Mouse (Mus musculus) granulocyte monocyte progenitor cell, adult 5-6 weeks (primary cell): ENCODE measurements around the gene Oaf. TPM values are rescaled to one million over a fixed set of nuclear protein-coding genes. Genes with fewer than 3 reads are reported as not detected.

Experiments
- ATAC-seq: replicated peaks from 2 replicates; pipeline ENCODE4 v1.8.0; 2016; ENCODE audit warnings: mild to moderate bottlenecking, moderate TSS enrichment, inconsistent platforms; ENCODE audit not compliant: poor library complexity, severe bottlenecking
- total RNA-seq, 2 experiments: library from RNA; stranded (forward) in 1 of 2; stranded (reverse) in 1 of 2; fragments of 200-712, 200-1000 nt in 1 of 2; fragments of >200 nt in 1 of 2; fragmentation: Nextera tagmentation in 1 of 2; gene quantifications; 2 replicates each; pipeline ENCODE4 v1.2.3; 2014 to 2017

Gene Oaf
- total RNA-seq, 2 experiments from 2014 or later, result 11.6 to 14.2 TPM

- ATAC-seq, result peak; percentile 90
These were observed 12.1 kb downstream of the Oaf start for GRCm38 (mm10) chr9:43227626-43228025.

DNA sequence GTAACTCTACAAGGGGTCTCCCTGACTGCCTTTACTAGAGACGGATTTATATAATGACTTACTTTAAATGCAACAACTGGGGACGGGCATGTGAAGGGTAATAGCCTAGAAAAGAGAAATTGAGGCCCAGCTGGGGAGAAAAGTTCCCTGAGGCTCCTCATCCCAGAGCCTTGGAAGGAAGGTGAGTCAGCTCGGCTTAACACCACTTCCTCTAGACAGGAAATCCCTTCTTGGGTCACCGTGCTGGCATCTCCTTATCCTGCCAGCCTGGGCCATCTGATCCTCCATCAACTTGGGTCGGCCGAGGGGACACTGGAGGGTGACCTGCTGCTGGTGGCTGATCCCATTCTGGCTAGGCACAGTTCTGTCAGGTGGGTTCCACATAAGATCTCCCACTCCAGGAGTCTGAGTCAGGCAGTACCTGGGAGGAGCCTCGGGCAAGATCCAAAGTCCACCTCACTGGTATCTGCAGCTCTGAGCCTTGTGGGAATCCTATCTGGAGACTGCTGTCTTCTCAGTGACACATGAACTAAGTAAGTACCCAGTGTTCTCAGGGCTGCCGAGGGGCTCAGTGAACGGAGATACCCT is 13.0 kb downstream of the Oaf start:
- ATAC-seq, result no peak

DNA sequence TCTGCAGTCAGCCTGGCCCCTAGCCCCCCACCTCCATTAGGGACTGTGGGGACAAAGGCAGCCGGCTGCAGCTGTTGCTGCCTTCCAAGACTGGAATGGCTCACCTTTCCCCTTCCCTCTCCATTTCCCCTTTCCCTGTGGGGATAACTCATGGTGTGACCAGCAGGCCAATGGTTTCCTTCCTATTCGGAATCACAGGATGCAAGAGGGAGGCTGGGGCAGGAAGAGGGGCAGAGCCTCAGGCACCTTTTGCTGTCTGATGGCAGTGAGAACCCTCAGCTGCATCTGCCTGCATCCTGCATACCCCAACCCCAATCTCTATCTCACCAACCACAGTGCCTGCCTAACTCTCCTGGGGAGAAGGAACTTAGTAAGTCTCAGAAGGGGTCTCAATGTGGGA is 14.2 kb downstream of the Oaf start:
- no peak for ATAC-seq

DNA sequence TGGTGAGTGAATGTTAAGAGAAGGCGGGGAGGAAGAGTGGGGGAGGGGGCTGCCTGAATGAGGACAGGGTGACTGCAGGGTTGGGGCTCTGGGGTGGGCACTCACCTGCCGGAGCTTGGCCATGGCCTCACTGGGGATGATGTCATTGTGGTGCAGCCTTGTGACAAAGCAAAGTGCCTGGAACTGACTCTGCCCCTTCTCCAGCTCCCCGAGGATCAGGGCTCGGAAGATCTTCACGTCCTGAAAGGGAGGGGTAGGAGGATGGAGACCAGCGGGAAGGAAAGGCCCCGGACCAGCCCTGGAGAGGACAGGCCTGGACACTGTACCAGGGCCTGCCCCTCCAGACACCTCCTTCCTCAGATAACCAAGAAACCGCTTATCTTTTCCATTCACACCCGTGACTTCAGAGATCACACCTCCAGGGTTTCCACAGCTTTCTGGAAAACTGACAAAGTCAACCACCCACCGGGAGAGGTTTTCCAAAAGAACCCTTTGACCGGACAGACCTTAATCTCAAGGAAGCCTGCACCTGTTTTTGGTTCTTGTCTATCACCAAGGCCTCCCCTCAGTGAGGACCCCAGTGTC is 14.8 kb downstream of the Oaf start:
- ATAC-seq, result no peak

DNA sequence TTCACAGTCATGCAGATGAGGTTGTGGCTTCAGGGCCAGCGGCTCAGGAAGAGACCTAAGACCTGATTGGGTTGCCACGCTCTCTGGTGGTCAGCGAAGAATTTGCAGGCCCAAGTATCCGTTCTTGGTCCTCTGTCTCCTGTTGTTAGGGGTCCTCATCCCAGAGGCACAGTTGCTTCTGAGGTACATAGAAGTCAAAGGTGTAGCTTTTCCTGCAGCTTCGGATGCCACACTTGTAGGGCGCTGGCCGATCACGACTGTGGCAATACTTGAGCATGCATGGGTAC is 17.3 kb downstream of the Oaf start:
- no peak; the same call in 1 of the 2 replicates for ATAC-seq

- peak; percentile 83 for ATAC-seq
These were observed 17.9 kb downstream of the Oaf start for GRCm38 (mm10) chr9:43221643-43222428.

- no peak for ATAC-seq
These were observed 28.8 kb downstream of the Oaf start for GRCm38 (mm10) chr9:43210771-43211450.

DNA sequence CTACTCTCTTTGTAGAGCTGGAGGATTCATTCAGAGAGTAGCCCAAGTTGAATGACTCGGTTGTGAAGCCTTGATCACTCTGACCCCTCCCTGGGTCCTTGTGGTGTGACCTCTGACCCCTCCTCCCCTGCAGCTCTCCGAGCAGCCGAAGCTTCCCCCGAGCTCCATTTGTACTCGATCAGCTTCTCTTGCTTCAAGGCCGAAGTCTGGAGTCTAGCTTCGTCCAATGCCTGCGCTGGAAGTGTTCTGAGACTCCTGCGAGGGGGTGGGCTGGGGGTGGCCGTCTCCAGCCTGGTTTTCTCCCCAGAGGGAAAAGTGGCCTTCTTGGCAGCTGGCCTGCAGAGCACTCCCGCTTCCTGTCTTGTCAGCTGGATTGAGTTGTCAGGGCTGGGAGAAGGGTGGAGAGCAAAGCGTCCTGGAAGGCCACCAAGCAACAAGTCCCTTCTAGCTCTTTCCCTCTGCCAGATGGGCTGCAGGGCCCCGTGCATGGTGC is 29.5 kb downstream of the Oaf start, which contains the start of gene Pou2f3:
TSS of gene Pou2f3 (minus strand) at position 180 of the 493 bp plus-strand sequence.
- ATAC-seq, result no peak

DNA sequence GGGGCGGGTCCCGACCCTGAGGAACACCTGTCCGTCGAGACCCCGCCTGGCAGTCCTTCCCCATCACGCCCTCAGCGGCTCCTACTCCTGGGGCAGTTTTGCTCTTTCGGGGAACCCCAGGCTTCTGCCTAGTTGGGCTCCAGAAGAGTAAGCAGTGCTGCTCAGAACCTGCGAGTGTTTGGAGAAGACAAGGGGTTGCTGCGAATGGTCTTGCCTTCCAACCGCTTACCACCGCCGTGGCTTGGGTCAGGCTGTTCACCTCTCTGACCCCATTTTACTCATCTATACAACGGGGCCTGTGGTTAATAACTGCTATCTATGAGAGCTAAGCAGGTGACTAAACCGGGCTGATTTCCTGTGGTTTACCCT is 33.7 kb downstream of the Oaf start:
- ATAC-seq, result no peak

- no peak for ATAC-seq
These were observed 34.2 kb downstream of the Oaf start for GRCm38 (mm10) chr9:43205343-43206021.

GRCm38 (mm10) chr9:43200212-43200611 is 39.5 kb downstream of the Oaf start:
- ATAC-seq, result no peak

GRCm38 (mm10) chr9:43194001-43194400 is 45.7 kb downstream of the Oaf start:
- no peak for ATAC-seq

DNA sequence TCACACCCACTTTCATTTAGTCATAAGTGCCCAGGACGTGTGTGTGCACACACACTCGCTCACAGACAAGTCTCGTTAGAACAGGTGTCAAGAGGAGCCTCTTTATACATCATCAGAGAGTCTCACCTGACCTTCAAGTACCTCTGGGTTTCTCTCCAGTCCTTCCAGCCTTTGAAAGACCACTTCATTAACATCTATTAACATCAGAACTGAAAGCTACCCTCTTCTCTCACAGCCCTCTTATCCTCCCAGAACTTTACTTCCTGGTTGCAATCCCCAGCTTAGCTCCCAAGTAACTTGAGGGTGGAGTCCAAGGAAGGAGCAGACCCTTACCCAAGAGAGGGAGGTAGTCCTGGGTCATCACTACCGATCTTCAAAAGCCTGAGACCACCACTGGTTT is 48.1 kb downstream of the Oaf start:
- ATAC-seq, result no peak

- no peak for ATAC-seq
These were observed 50.7 kb downstream of the Oaf start for GRCm38 (mm10) chr9:43189021-43189356.

- ATAC-seq, result no peak
These were observed 51.2 kb downstream of the Oaf start for GRCm38 (mm10) chr9:43188309-43189020.

DNA sequence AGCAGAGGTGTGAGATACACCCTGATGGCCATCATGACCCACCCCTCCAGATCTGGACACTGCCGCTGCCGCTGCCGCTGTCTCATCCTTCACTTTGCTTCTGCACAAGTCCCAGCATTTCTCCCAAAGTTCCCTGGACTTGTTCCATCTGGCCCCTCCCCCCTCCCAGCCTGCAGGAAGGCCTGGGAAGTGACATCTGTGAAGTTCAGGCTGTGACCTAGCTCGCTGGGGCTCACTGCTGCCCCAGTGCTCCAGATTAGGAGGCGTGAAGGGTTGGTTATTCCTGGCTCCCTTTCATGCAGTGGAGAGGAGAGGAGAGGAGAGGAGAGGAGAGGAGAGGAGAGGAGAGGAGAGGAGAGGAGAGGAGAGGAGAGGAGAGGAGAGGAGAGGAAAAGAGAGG is 60.1 kb downstream of the Oaf start:
- ATAC-seq, result no peak

GRCm38 (mm10) chr9:43178172-43178571 is 61.5 kb downstream of the Oaf start:
- no peak for ATAC-seq
